Mouse (Mus musculus): ENCODE results near the gene Pp2d1.

Gene Pp2d1

GRCm38 (mm10) chr17:53566161-53566918, 27.1 kb upstream of the Pp2d1 start, which contains the start of gene Kat2b:
TSS of gene Kat2b (plus strand) at chr17:53566861.
- peak; percentile 81 for DNase-seq (ENCODE audit: low read depth, low spot score)

- no peak for DNase-seq (ENCODE audit: low read depth, low spot score)
Observed at GRCm38 (mm10) chr17:53564837-53565236, 25.6 kb upstream of the Pp2d1 start.

- no peak for DNase-seq (ENCODE audit: low read depth, low spot score)
Observed at GRCm38 (mm10) chr17:53561458-53562029, 22.3 kb upstream of the Pp2d1 start.

GRCm38 (mm10) chr17:53559646-53560045, 20.4 kb upstream of the Pp2d1 start:
- no peak for DNase-seq (ENCODE audit: low read depth, low spot score)

GRCm38 (mm10) chr17:53557443-53557842, 18.2 kb upstream of the Pp2d1 start:
- DNase-seq (ENCODE audit: low read depth, low spot score) = no peak

GRCm38 (mm10) chr17:53554813-53555212, 15.6 kb upstream of the Pp2d1 start:
- DNase-seq (ENCODE audit: low read depth, low spot score) = no peak

GRCm38 (mm10) chr17:53554088-53554487, 14.8 kb upstream of the Pp2d1 start:
- no peak for DNase-seq (ENCODE audit: low read depth, low spot score)

- no peak for DNase-seq (ENCODE audit: low read depth, low spot score)
Observed at GRCm38 (mm10) chr17:53551306-53552299, 12.4 kb upstream of the Pp2d1 start.

GRCm38 (mm10) chr17:53543591-53544324, 4.5 kb upstream of the Pp2d1 start:
- no peak for DNase-seq (ENCODE audit: low read depth, low spot score)

- DNase-seq (ENCODE audit: low read depth, low spot score) = no peak
Observed at GRCm38 (mm10) chr17:53542536-53542935, 3.3 kb upstream of the Pp2d1 start.

- DNase-seq (ENCODE audit: low read depth, low spot score) = peak; percentile 48
Observed at GRCm38 (mm10) chr17:53532425-53532824, 6.8 kb downstream of the Pp2d1 start.

GRCm38 (mm10) chr17:53531160-53531559, 8.1 kb downstream of the Pp2d1 start:
- DNase-seq (ENCODE audit: low read depth, low spot score) = peak; percentile 12

- no peak for DNase-seq (ENCODE audit: low read depth, low spot score)
Observed at GRCm38 (mm10) chr17:53528034-53528433, 11.2 kb downstream of the Pp2d1 start.

- no peak for DNase-seq (ENCODE audit: low read depth, low spot score)
Observed at GRCm38 (mm10) chr17:53520509-53520908, 18.7 kb downstream of the Pp2d1 start.

GRCm38 (mm10) chr17:53519364-53519763, 19.9 kb downstream of the Pp2d1 start:
- peak; percentile 5 for DNase-seq (ENCODE audit: low read depth, low spot score)

GRCm38 (mm10) chr17:53512311-53512951, 26.8 kb downstream of the Pp2d1 start:
- DNase-seq (ENCODE audit: low read depth, low spot score) = peak; percentile 16

GRCm38 (mm10) chr17:53502966-53503365, 36.3 kb downstream of the Pp2d1 start:
- DNase-seq (ENCODE audit: low read depth, low spot score) = no peak

GRCm38 (mm10) chr17:53489007-53489378, 50.3 kb downstream of the Pp2d1 start:
- no peak for DNase-seq (ENCODE audit: low read depth, low spot score)

GRCm38 (mm10) chr17:53488291-53489006, 50.8 kb downstream of the Pp2d1 start:
- DNase-seq (ENCODE audit: low read depth, low spot score) = no peak

- DNase-seq (ENCODE audit: low read depth, low spot score) = peak; percentile 10
Observed at GRCm38 (mm10) chr17:53480433-53480832, 58.8 kb downstream of the Pp2d1 start.

Measured in CD4-positive helper T cell, adult 2 months (primary cell).